Mouse (Mus musculus) midbrain, embryonic 13.5 days (tissue): Measurements from ENCODE around the gene Dtnbp1. TPM values are rescaled to one million over a fixed set of nuclear protein-coding genes. Genes with fewer than 3 reads are reported as not detected.

Experiments
- ATAC-seq: fragments of 200-750 bp; cut with Nextera tagmentation; 2 replicates; pipeline ENCODE4 v1.8.0; 2017; ENCODE audit warnings: mild to moderate bottlenecking, moderate TSS enrichment, moderate library complexity
- H3K27ac ChIP-seq: fragments of 300-500 bp; sonication (generic); 2 replicates; pipeline ENCODE4 v1.5.1; 2015; ENCODE audit warnings: inconsistent platforms, mild to moderate bottlenecking, moderate library complexity
- H3K27me3 ChIP-seq: fragments of 300-500 bp; sonication (generic); 2 replicates; pipeline ENCODE4 v1.6.1; 2015; ENCODE audit warnings: mild to moderate bottlenecking, inconsistent platforms
- H3K36me3 ChIP-seq: fragments of 300-500 bp; sonication (generic); 2 replicates; pipeline ENCODE4 v1.6.1; 2015; ENCODE audit warnings: mild to moderate bottlenecking, inconsistent platforms
- H3K4me1 ChIP-seq: fragments of 300-500 bp; sonication (generic); replicated peaks from 2 replicates; pipeline ENCODE4 v1.6.1; 2015; ENCODE audit warnings: inconsistent platforms
- H3K4me2 ChIP-seq: fragments of 300-500 bp; sonication (generic); replicated peaks from 2 replicates; pipeline ENCODE4 v1.6.1; 2015; ENCODE audit warnings: moderate library complexity, mild to moderate bottlenecking, inconsistent platforms
- H3K4me3 ChIP-seq: fragments of 300-500 bp; sonication (generic); replicated peaks from 2 replicates; pipeline ENCODE4 v1.5.1; 2015; ENCODE audit warnings: mild to moderate bottlenecking, inconsistent platforms
- H3K9ac ChIP-seq: fragments of 300-500 bp; sonication (generic); replicated peaks from 2 replicates; pipeline ENCODE4 v1.6.1; 2015; ENCODE audit warnings: mild to moderate bottlenecking, inconsistent platforms
- H3K9me3 ChIP-seq: fragments of 300-500 bp; sonication (generic); 2 replicates; pipeline ENCODE4 v1.6.1; 2016; ENCODE audit warnings: mild to moderate bottlenecking, inconsistent platforms
- WGBS: fragments of 180-500 bp; shearing (Covaris S2); methylation state at CpG from one replicate; pipeline ENCODE4 v1.1.7; 2015; 5-methylcytosine and 5-hydroxymethylcytosine counted together
- polyA plus RNA-seq: library from polyadenylated mRNA; unstranded; fragments of >200 nt; fragmentation: Nextera tagmentation; extraction: Ambion mirVana; gene quantifications from 2 replicates; pipeline ENCODE4 v1.2.1, GENCODE M21; 2015

The Dtnbp1 gene
- polyA plus RNA-seq, 1 experiment from 2014 or later, result 109 TPM

- 86% methylated on average over 5 of the region's 5 CpGs for WGBS
Measured at GRCm38 (mm10) chr13:44960542-44961291, 41.2 kb downstream of the Dtnbp1 start.

GRCm38 (mm10) chr13:44957049-44957448, 44.9 kb downstream of the Dtnbp1 start:
- H3K4me3 ChIP-seq, result no peak overlapping the region
- 97% methylated on average over 8 of the region's 8 CpGs for WGBS

More at GRCm38 (mm10) chr13:44960542-44961291, 41.2 kb downstream of the Dtnbp1 start:
- no peaks in the 10 kb centered on the region for H3K9me3 ChIP-seq
- ATAC-seq, result peak; percentile 58; the same call in 1 of the 2 replicates
- peaks cover 6% of the 10 kb centered on the region; the same call in 1 of the 2 replicates for H3K4me1 ChIP-seq
- no peak overlapping the region for H3K4me3 ChIP-seq
- H3K4me2 ChIP-seq, result no peak overlapping the region
- no peak overlapping the region for H3K27ac ChIP-seq
- no peaks in the 10 kb centered on the region for H3K27me3 ChIP-seq
- no peak overlapping the region for H3K9ac ChIP-seq
- peaks cover 5% of the 10 kb centered on the region; the same call in 1 of the 2 replicates for H3K36me3 ChIP-seq

GRCm38 (mm10) chr13:44955781-44956180, 46.2 kb downstream of the Dtnbp1 start:
- Histone ChIP-seq H3K4me1 (peaks cover 1% of the 10 kb centered on the region; the same call in 1 of the 2 replicates), H3K9me3 (no peaks in the 10 kb centered on the region), H3K27me3 (no peaks in the 10 kb centered on the region), H3K36me3 (peaks cover 5% of the 10 kb centered on the region; the same call in 1 of the 2 replicates), H3K27ac (no peak overlapping the region), H3K4me3 (no peak overlapping the region), H3K4me2 (no peak overlapping the region), H3K9ac (no peak overlapping the region)
- no peak for ATAC-seq
- WGBS, result 95% methylated on average over 6 of the region's 6 CpGs

More at GRCm38 (mm10) chr13:44957049-44957448, 44.9 kb downstream of the Dtnbp1 start:
- peaks cover 5% of the 10 kb centered on the region; the same call in 1 of the 2 replicates for H3K36me3 ChIP-seq
- peaks cover 6% of the 10 kb centered on the region; the same call in 1 of the 2 replicates for H3K4me1 ChIP-seq
- no peak for ATAC-seq
- H3K4me2 ChIP-seq, result no peak overlapping the region
- no peaks in the 10 kb centered on the region for H3K27me3 ChIP-seq
- H3K9ac ChIP-seq, result no peak overlapping the region
- H3K9me3 ChIP-seq, result no peaks in the 10 kb centered on the region
- no peak overlapping the region for H3K27ac ChIP-seq

GRCm38 (mm10) chr13:44954232-44954568, 47.7 kb downstream of the Dtnbp1 start:
- no peak overlapping the region for H3K4me3 ChIP-seq
- 100% methylated on average over 1 of the region's 1 CpGs for WGBS
- no peak overlapping the region for H3K4me2 ChIP-seq
- no peaks in the 10 kb centered on the region for H3K27me3 ChIP-seq
- no peak overlapping the region for H3K9ac ChIP-seq
- H3K36me3 ChIP-seq, result peaks cover 5% of the 10 kb centered on the region; the same call in 1 of the 2 replicates
- H3K9me3 ChIP-seq, result no peaks in the 10 kb centered on the region
- H3K27ac ChIP-seq, result no peak overlapping the region
- H3K4me1 ChIP-seq, result no peaks in the 10 kb centered on the region
- ATAC-seq, result no peak

GRCm38 (mm10) chr13:44953546-44954231, 48.3 kb downstream of the Dtnbp1 start:
- no peak overlapping the region for H3K4me2 ChIP-seq
- no peak overlapping the region for H3K4me3 ChIP-seq
- WGBS, result 83% methylated on average over 8 of the region's 8 CpGs
- H3K9me3 ChIP-seq, result no peaks in the 10 kb centered on the region
- no peaks in the 10 kb centered on the region for H3K27me3 ChIP-seq
- H3K4me1 ChIP-seq, result no peaks in the 10 kb centered on the region
- no peak overlapping the region for H3K9ac ChIP-seq
- peaks cover 5% of the 10 kb centered on the region; the same call in 1 of the 2 replicates for H3K36me3 ChIP-seq
- ATAC-seq, result no peak
- H3K27ac ChIP-seq, result no peak overlapping the region

GRCm38 (mm10) chr13:44952393-44953086, 49.4 kb downstream of the Dtnbp1 start:
- H3K4me3 ChIP-seq, result no peak overlapping the region
- H3K9ac ChIP-seq, result no peak overlapping the region
- H3K27ac ChIP-seq, result no peak overlapping the region
- no peaks in the 10 kb centered on the region for H3K27me3 ChIP-seq
- H3K4me2 ChIP-seq, result no peak overlapping the region
- H3K4me1 ChIP-seq, result peaks cover 9% of the 10 kb centered on the region
- WGBS, result 79% methylated on average over 10 of the region's 10 CpGs
- no peak for ATAC-seq
- H3K9me3 ChIP-seq, result no peaks in the 10 kb centered on the region
- H3K36me3 ChIP-seq, result peaks cover 5% of the 10 kb centered on the region; the same call in 1 of the 2 replicates

GRCm38 (mm10) chr13:44948320-44949250, 53.4 kb downstream of the Dtnbp1 start:
- H3K27me3 ChIP-seq, result no peaks in the 10 kb centered on the region
- no peak overlapping the region for H3K4me3 ChIP-seq
- no peak overlapping the region for H3K27ac ChIP-seq
- WGBS, result 91% methylated on average over 16 of the region's 16 CpGs
- ATAC-seq, result no peak
- no peak overlapping the region for H3K9ac ChIP-seq
- 0 out of 2 replicates have a peak, but pooled peaks cover 5% of the 10 kb centered on the region for H3K36me3 ChIP-seq
- no peaks in the 10 kb centered on the region for H3K9me3 ChIP-seq
- H3K4me1 ChIP-seq, result peaks cover 40% of the 10 kb centered on the region
- no peak overlapping the region for H3K4me2 ChIP-seq

GRCm38 (mm10) chr13:44946880-44947635, 54.9 kb downstream of the Dtnbp1 start:
- Histone ChIP-seq H3K27me3 (no peaks in the 10 kb centered on the region), H3K9ac (peak overlapping the region; percentile 69), H3K27ac (peak overlapping the region; percentile 90), H3K9me3 (no peaks in the 10 kb centered on the region), H3K4me2 (peak overlapping the region; percentile 59), H3K36me3 (0 out of 2 replicates have a peak, but pooled peaks cover 5% of the 10 kb centered on the region), H3K4me3 (peak overlapping the region; percentile 45), H3K4me1 (peaks cover 46% of the 10 kb centered on the region)
- peak; percentile 81 for ATAC-seq
- WGBS, result 12% methylated on average over 8 of the region's 8 CpGs

GRCm38 (mm10) chr13:44943618-44944017, 58.3 kb downstream of the Dtnbp1 start:
- Histone ChIP-seq H3K27me3 (no peaks in the 10 kb centered on the region), H3K4me1 (peaks cover 55% of the 10 kb centered on the region), H3K36me3 (0 out of 2 replicates have a peak, but pooled peaks cover 5% of the 10 kb centered on the region), H3K27ac (no peak overlapping the region), H3K4me2 (no peak overlapping the region), H3K9me3 (no peaks in the 10 kb centered on the region), H3K4me3 (no peak overlapping the region), H3K9ac (no peak overlapping the region)
- no peak for ATAC-seq
- 83% methylated on average over 2 of the region's 2 CpGs for WGBS

- H3K9me3 ChIP-seq, result no peaks in the 10 kb centered on the region
- H3K27ac ChIP-seq, result no peak overlapping the region
- H3K9ac ChIP-seq, result no peak overlapping the region
- peaks cover 26% of the 10 kb centered on the region for H3K4me1 ChIP-seq
- H3K4me3 ChIP-seq, result no peak overlapping the region
- H3K4me2 ChIP-seq, result no peak overlapping the region
- 82% methylated on average over 8 of the region's 8 CpGs for WGBS
- ATAC-seq, result no peak
- H3K36me3 ChIP-seq, result 0 out of 2 replicates have a peak, but pooled peaks cover 4% of the 10 kb centered on the region
- no peaks in the 10 kb centered on the region for H3K27me3 ChIP-seq
Measured at GRCm38 (mm10) chr13:44939326-44940035, 62.5 kb downstream of the Dtnbp1 start.
